Mouse (Mus musculus): ENCODE measurements around the gene Lmtk3.

- TF ChIP-seq USF1 (IDR thresholded peaks at IDR 0.05; ENCODE audit: low read depth): no peak
- no peak for TF ChIP-seq POLR2A (IDR thresholded peaks at IDR 0.05; ENCODE audit: insufficient read length, low read depth)
- no peak for TF ChIP-seq E2F4 (IDR thresholded peaks at IDR 0.05; ENCODE audit: insufficient read depth)
- no peak for TF ChIP-seq MAX (IDR thresholded peaks at IDR 0.05; ENCODE audit: low read depth)
These were observed 33.4 kb upstream of the Lmtk3 start for GRCm38 (mm10) chr7:45750162-45750561.

Measured in myocyte (in vitro differentiated cells).